Mouse (Mus musculus) stomach, postnatal 0 days (tissue): ENCODE measurements around the gene Gm28308.

ENCODE experiments used
- CTCF ChIP-seq: IDR thresholded peaks from 2 replicates; pipeline ENCODE4 v1.5.1; 2016; ENCODE audit warnings: antibody characterized with exemption, low read depth, mild to moderate bottlenecking, moderate library complexity
- EP300 ChIP-seq: optimal IDR thresholded peaks from 2 replicates; pipeline ENCODE3; 2016; ENCODE audit warnings: antibody characterized with exemption

DNA sequence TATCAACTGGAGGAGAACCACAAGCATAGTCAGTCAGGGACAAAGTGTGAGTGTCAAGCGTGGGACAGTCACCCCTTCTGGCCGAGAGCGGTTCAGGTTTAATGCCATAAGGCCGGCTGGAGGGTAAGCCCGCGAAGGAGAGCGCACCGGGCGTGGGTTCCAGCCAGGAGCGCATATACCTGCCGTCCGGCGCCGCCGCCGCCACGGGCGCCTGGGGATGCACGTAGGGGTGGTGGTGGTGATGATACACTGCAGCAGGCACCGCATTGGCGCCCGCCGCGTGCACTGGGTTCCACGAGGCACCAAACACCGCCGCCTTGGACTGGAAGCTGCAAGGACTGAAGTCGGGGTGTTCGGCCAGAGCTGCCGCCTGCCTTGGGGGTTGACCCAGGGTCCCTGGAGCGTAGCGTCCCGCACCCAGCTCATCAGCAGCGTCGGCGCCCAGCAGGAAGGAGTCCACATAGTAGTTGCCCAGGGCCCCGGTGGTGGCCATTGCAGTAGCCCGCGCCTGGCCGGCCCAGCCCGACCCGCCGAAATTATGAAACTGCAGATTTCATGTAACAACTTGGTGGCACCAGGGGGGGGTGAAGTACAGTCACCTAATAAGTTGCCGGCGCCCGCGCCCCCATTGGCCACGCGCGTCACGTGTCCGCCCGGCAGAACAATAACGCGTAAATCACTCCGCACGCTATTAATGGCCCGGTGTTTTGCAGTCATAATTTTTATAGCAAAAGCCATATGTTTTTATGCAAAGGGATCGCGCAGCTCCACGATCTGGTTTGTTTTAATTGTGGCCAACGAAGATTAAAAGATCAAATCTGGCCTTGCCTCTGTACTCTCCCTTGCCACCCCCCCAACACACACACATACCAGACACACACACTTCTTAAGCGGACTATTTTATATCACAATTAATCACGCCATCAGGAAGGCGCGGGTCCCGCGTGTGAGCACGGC is 12.8 kb upstream of the Gm28308 start:
- TF ChIP-seq CTCF (no peak), EP300 (no peak)
